Mouse (Mus musculus): ENCODE measurements at regions not wholly inside any gene's neighbourhood (a gene's known extent, or its start where the extent isn't known, plus 50 kb on each side); places are given as distances from the start of the nearest gene placed in this dataset.

GRCm38 (mm10) chr12:77836231-77836630 is 357.8 kb upstream of the Gm6657 start:
- no peaks in the 10 kb centered on the region for H3K4me1 ChIP-seq
- H3K4me2 ChIP-seq = no peak overlapping the region
- no peak for ATAC-seq (ENCODE audit: borderline replicate concordance, extremely low read depth, low FRiP score, low TSS enrichment)
- H3K27me3 ChIP-seq = no peaks in the 10 kb centered on the region
- H3K9me3 ChIP-seq = no peaks in the 10 kb centered on the region
- no peak overlapping the region for H3K27ac ChIP-seq
- H3K36me3 ChIP-seq = no peaks in the 10 kb centered on the region
- no peak overlapping the region for H3K4me3 ChIP-seq
- WGBS = 68% methylated on average over 2 of the region's 2 CpGs
- no peak overlapping the region for H3K9ac ChIP-seq

- H3K9ac ChIP-seq = no peak overlapping the region
- H3K4me1 ChIP-seq = no peaks in the 10 kb centered on the region
- H3K27ac ChIP-seq = no peak overlapping the region
- H3K36me3 ChIP-seq = no peaks in the 10 kb centered on the region
- no peak overlapping the region for H3K4me3 ChIP-seq
- H3K27me3 ChIP-seq = no peaks in the 10 kb centered on the region
- 75% methylated on average over 7 of the region's 7 CpGs for WGBS
- H3K9me3 ChIP-seq = no peaks in the 10 kb centered on the region
- no peak for ATAC-seq (ENCODE audit: borderline replicate concordance, extremely low read depth, low FRiP score, low TSS enrichment)
- no peak overlapping the region for H3K4me2 ChIP-seq
Observed at GRCm38 (mm10) chr12:77841844-77842415, 352.1 kb upstream of the Gm6657 start.

GRCm38 (mm10) chr12:77852595-77853577 is 341.2 kb upstream of the Gm6657 start:
- ATAC-seq (ENCODE audit: borderline replicate concordance, extremely low read depth, low FRiP score, low TSS enrichment) = no peak

GRCm38 (mm10) chr12:77854281-77855075 is 339.6 kb upstream of the Gm6657 start:
- Histone ChIP-seq H3K4me2 (no peak overlapping the region), H3K27me3 (no peaks in the 10 kb centered on the region), H3K4me3 (no peak overlapping the region), H3K4me1 (peaks cover 8% of the 10 kb centered on the region; the same call in 1 of the 2 replicates), H3K9me3 (no peaks in the 10 kb centered on the region), H3K9ac (no peak overlapping the region), H3K27ac (no peak overlapping the region), H3K36me3 (no peaks in the 10 kb centered on the region)
- no peak for ATAC-seq (ENCODE audit: borderline replicate concordance, extremely low read depth, low FRiP score, low TSS enrichment)
- 60% methylated on average over 15 of the region's 15 CpGs for WGBS

More at GRCm38 (mm10) chr12:77852595-77853577, 341.2 kb upstream of the Gm6657 start:
- H3K4me2 ChIP-seq = no peak overlapping the region
- 22% methylated on average over 9 of the region's 9 CpGs for WGBS
- no peak overlapping the region for H3K27ac ChIP-seq
- peaks cover 8% of the 10 kb centered on the region; the same call in 1 of the 2 replicates for H3K4me1 ChIP-seq
- no peaks in the 10 kb centered on the region for H3K9me3 ChIP-seq
- no peaks in the 10 kb centered on the region for H3K27me3 ChIP-seq
- H3K9ac ChIP-seq = no peak overlapping the region
- no peaks in the 10 kb centered on the region for H3K36me3 ChIP-seq
- H3K4me3 ChIP-seq = no peak overlapping the region

- no peak for ATAC-seq (ENCODE audit: borderline replicate concordance, extremely low read depth, low FRiP score, low TSS enrichment)
- 76% methylated on average over 12 of the region's 12 CpGs for WGBS
Observed at GRCm38 (mm10) chr12:77855796-77856195, 338.2 kb upstream of the Gm6657 start.

GRCm38 (mm10) chr12:77857281-77857680 is 336.8 kb upstream of the Gm6657 start:
- Histone ChIP-seq H3K36me3 (no peaks in the 10 kb centered on the region), H3K4me3 (no peak overlapping the region), H3K4me2 (no peak overlapping the region), H3K4me1 (peaks cover 8% of the 10 kb centered on the region; the same call in 1 of the 2 replicates), H3K9ac (no peak overlapping the region), H3K27me3 (no peaks in the 10 kb centered on the region), H3K9me3 (no peaks in the 10 kb centered on the region), H3K27ac (no peak overlapping the region)
- no peak for ATAC-seq (ENCODE audit: borderline replicate concordance, extremely low read depth, low FRiP score, low TSS enrichment)
- 36% methylated on average over 4 of the region's 4 CpGs for WGBS

More at GRCm38 (mm10) chr12:77855796-77856195, 338.2 kb upstream of the Gm6657 start:
- Histone ChIP-seq H3K27ac (no peak overlapping the region), H3K4me3 (no peak overlapping the region), H3K9me3 (no peaks in the 10 kb centered on the region), H3K4me2 (no peak overlapping the region), H3K4me1 (peaks cover 8% of the 10 kb centered on the region; the same call in 1 of the 2 replicates), H3K27me3 (no peaks in the 10 kb centered on the region), H3K9ac (no peak overlapping the region), H3K36me3 (no peaks in the 10 kb centered on the region)

GRCm38 (mm10) chr12:77860769-77861557 is 333.1 kb upstream of the Gm6657 start:
- no peak overlapping the region for H3K9ac ChIP-seq
- H3K4me3 ChIP-seq = no peak overlapping the region
- H3K27me3 ChIP-seq = no peaks in the 10 kb centered on the region
- H3K27ac ChIP-seq = no peak overlapping the region
- H3K4me1 ChIP-seq = no peaks in the 10 kb centered on the region
- WGBS = 70% methylated on average over 13 of the region's 13 CpGs
- ATAC-seq (ENCODE audit: borderline replicate concordance, extremely low read depth, low FRiP score, low TSS enrichment) = no peak
- H3K36me3 ChIP-seq = no peaks in the 10 kb centered on the region
- H3K9me3 ChIP-seq = no peaks in the 10 kb centered on the region
- no peak overlapping the region for H3K4me2 ChIP-seq

GRCm38 (mm10) chr12:77867947-77868495 is 326.0 kb upstream of the Gm6657 start:
- Histone ChIP-seq H3K27ac (no peak overlapping the region), H3K4me3 (no peak overlapping the region), H3K4me1 (no peaks in the 10 kb centered on the region), H3K9me3 (no peaks in the 10 kb centered on the region), H3K36me3 (no peaks in the 10 kb centered on the region), H3K4me2 (no peak overlapping the region), H3K9ac (no peak overlapping the region), H3K27me3 (no peaks in the 10 kb centered on the region)
- 42% methylated on average over 4 of the region's 4 CpGs for WGBS
- no peak for ATAC-seq (ENCODE audit: borderline replicate concordance, extremely low read depth, low FRiP score, low TSS enrichment)

- H3K4me3 ChIP-seq = no peak overlapping the region
- no peak for ATAC-seq (ENCODE audit: borderline replicate concordance, extremely low read depth, low FRiP score, low TSS enrichment)
Observed at GRCm38 (mm10) chr12:77869296-77869695, 324.7 kb upstream of the Gm6657 start.

GRCm38 (mm10) chr12:77887335-77887734 is 306.7 kb upstream of the Gm6657 start:
- H3K9me3 ChIP-seq = no peaks in the 10 kb centered on the region
- H3K36me3 ChIP-seq = no peaks in the 10 kb centered on the region
- no peak overlapping the region for H3K4me3 ChIP-seq
- 83% methylated on average over 2 of the region's 2 CpGs for WGBS
- no peak for ATAC-seq (ENCODE audit: borderline replicate concordance, extremely low read depth, low FRiP score, low TSS enrichment)
- H3K4me2 ChIP-seq = no peak overlapping the region
- no peak overlapping the region for H3K27ac ChIP-seq
- no peak overlapping the region for H3K9ac ChIP-seq
- no peaks in the 10 kb centered on the region for H3K27me3 ChIP-seq
- no peaks in the 10 kb centered on the region for H3K4me1 ChIP-seq

More at GRCm38 (mm10) chr12:77869296-77869695, 324.7 kb upstream of the Gm6657 start:
- 80% methylated on average over 3 of the region's 3 CpGs for WGBS
- Histone ChIP-seq H3K27me3 (no peaks in the 10 kb centered on the region), H3K27ac (no peak overlapping the region), H3K9me3 (no peaks in the 10 kb centered on the region), H3K4me1 (no peaks in the 10 kb centered on the region), H3K9ac (no peak overlapping the region), H3K36me3 (no peaks in the 10 kb centered on the region), H3K4me2 (no peak overlapping the region)

- no peak for ATAC-seq (ENCODE audit: borderline replicate concordance, extremely low read depth, low FRiP score, low TSS enrichment)
- Histone ChIP-seq H3K9me3 (no peaks in the 10 kb centered on the region), H3K27me3 (no peaks in the 10 kb centered on the region), H3K9ac (no peak overlapping the region), H3K36me3 (no peaks in the 10 kb centered on the region), H3K27ac (no peak overlapping the region), H3K4me1 (no peaks in the 10 kb centered on the region), H3K4me2 (no peak overlapping the region), H3K4me3 (no peak overlapping the region)
- WGBS = 77% methylated on average over 6 of the region's 6 CpGs
Observed at GRCm38 (mm10) chr12:77891452-77891851, 302.6 kb upstream of the Gm6657 start.
